Mouse (Mus musculus): ENCODE measurements around the gene Fbxo41. TPM values are rescaled to one million over a fixed set of nuclear protein-coding genes. Genes with fewer than 3 reads are reported as not detected.

Fbxo41 gene
- not detected for total RNA-seq (2023)

DNA sequence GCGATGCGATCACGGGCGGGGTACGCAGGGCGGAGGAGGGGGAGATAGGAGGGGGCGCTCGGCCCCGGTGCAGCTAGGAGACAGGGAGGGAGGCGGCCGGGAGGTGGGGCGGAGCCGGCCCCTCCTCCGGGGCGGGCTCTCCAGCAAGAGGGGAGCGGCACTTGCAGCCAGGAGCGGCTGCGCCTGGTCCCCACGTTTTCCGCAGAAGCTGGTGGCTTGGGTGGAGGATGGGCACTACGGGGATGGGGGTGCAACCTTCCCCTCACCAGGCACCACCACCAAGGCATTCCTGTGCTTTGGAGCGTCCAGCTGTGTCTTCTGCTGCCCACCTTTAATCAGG, at the start of gene Fbxo41:
Gene Fbxo41 (minus strand): TSS at position 84 of the 340 bp plus-strand sequence.

DNA sequence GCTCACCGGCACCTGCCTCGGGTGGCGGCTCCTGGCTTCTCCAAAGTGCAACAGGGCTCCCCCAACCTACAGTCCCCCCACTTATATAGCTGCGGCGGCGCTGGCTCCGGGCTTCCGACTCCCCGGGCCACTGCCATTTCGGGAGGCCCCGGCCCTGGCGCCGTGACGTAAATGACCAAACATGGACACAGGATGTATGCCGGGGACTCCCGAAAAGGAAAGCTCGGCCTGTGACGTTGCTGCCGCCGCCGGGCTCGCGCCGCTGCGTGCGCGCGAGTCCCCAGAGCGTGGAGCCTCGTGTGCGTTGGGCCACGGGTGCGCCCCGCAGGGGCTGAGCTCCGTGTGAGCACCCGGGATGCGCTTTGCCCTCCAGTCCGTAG, 10.7 kb upstream of the Fbxo41 start, which contains the start of gene Egr4:
Gene Egr4 (minus strand): TSS at position 59 of the 380 bp plus-strand sequence.

DNA sequence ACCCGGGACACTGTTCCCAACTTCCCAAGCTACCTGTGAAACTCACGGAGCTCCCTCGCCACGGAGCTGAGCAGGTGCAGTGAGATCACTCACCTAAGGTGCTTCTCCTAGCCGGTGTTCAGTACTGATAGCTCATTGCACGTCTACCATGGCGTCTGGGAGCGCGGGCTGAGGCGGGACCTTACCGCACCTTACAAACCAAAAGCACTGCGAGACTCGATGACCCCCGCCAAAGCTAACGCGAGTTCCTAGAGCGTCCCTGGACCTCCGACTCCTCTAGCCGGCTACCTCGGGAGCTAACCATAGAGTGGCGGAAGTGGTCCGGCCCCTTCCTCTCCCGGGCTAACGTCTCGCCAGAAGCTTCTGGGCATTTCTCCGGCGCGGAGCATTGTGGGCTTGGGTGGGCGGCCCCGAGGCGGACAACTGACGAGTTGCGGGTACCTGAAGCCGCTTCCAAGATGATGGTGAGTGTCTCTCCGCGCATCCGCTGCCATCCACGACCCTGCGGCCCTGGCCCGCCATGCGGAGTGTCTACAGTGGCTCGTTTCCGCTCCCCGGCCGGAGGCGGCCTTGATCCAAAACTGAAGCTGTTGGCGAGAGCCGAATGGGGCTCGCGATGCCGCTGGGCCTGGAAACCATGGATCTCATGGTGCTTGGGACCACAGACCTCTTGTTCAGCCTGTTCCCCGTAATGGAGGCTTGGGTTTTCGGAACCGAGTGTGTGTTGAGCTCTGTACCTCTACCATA, 51.0 kb downstream of the Fbxo41 start, which contains the start of gene Pradc1:
Gene Pradc1 (minus strand): TSS at position 307 of the 747 bp plus-strand sequence.

DNA sequence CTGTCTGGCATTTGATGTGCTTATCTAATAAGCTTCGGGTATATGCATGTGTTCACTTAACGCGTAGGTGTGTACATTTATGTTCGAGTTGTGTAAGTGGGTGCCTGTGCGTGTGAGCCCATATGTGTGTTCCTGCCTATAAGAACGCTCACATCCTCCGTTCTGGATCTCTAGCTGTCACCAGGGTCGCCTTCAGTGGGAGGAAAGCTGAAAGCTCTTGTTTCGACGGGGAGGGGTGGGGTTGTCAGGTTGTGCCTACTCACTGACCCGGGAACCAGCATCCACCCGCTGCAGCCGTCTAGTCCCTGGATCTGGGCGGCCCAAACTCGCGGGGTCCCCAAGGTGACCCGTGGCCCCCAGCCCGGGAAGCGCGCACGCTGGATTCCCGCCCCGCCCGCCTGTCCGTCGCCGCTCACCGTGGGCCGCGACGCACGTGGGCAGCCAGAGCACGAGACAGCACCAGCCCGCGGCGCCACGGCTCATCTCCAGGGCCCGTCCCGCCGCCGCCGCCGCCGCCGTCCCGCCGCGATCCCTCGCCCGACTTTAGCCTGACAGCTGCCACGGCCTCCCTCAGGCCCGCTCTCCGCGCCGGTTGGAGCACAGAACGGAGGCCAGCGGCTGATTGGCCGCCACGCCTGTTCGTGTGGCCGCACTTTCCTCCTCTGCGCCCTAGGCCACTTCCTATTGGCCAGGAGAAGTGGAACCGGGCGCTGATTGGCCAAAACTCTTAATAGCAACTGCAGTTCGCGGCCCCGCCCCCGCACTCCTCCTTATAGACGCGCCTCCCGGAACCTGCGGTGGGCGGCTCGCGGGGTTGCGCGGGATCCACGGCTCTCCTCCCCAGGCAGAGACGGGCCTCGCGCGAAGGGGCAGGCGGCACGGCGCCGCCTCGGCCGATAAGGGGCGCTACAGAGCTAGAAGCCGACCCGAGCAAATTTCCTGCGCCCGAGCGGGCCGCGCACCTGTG, 51.8 kb downstream of the Fbxo41 start, which contains the start of gene Cct7:
Gene Cct7 (plus strand): TSS at position 818 of the 967 bp plus-strand sequence.

DNA sequence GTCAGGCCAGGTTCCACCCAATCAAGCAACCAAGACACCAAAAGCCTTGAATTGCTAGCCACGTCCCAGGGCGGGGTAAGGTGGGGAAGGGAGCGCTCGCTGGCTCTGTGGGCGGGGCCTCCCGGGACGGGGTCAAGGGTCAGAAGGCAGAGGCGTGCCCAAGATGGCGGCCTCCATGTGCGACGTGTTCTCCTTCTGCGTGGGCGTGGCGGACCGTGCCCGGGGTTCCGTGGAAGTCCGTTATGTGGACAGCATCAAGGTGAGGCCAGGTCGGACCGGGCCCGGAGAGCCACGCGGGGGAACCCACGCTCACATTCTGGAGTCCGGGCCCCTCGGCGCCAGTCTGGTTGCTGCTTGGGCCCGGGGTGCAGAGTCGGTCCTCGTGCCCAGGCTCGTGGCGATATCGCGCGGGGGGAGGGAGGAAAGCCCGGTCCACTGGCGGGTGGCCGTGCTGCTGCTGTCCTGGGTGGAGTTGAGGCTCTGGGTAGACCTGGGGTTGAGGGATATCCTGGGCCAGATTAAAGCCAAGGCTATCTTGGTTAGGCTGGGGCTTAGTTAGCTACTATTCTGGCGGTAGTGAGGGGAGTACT, 70.9 kb downstream of the Fbxo41 start, which contains the start of gene Smyd5:
Gene Smyd5 (plus strand): TSS at position 148 of the 590 bp plus-strand sequence.

DNA sequence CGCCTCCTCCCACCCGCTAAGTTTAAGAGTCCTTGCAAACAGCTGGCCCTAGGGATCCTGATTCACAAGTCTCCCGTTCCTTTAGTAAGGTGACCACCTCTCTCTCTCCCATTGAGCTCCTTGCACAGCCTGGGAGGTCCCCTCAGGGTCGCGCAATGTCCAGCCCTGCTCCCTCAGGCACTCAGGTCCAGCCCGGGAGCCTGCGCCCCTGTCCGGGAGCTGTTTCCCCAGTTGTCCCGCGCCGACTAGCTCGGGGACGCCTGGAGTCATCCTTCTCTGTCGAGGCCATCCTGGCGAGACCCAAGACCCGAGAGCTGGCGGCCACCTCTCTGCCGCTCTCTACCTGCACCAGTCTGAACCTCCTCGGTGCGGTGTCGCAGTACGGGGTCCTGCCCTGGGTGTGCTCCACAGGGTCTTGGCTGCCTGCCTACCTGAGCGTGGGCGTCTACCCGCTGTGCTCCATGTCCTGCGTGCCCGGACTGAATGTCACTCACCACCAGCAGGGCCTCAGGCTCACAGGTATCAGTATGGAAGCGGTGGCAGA, 78.9 kb downstream of the Fbxo41 start, which contains the start of gene Noto:
Gene Noto (plus strand): TSS at position 51 of the 544 bp plus-strand sequence.

Other genes with a start within 250 kb of the Fbxo41 start
- gene Sfxn5, start 169.6 kb downstream of the Fbxo41 start, total RNA-seq (2023): 10 to 100 TPM; 10.8 to 12.4 TPM
- gene Rab11fip5, start 128.4 kb downstream of the Fbxo41 start, total RNA-seq (2023): 10 to 100 TPM; 19.4 to 21.2 TPM
- gene Noto, start 79.1 kb downstream of the Fbxo41 start, total RNA-seq (2023): not detected
- 10 to 100 TPM; 19.6 to 22.5 TPM for gene Smyd5, start 71.0 kb downstream of the Fbxo41 start, total RNA-seq (2023)
- 100 to 1,000 TPM in 1 of 2 experiments, 10 to 100 TPM in 1; 98.0 to 105 TPM for gene Cct7, start 51.5 kb downstream of the Fbxo41 start, total RNA-seq (2023)
- 1 to 10 TPM; 8.2 to 9.5 TPM for gene Pradc1, start 51.0 kb downstream of the Fbxo41 start, total RNA-seq (2023)
- gene Egr4, start 10.6 kb upstream of the Fbxo41 start, total RNA-seq (2023): not detected
- gene Alms1, start 84.5 kb upstream of the Fbxo41 start, total RNA-seq (2023): 1 to 10 TPM; 3.2 to 4.6 TPM
- gene Nat8f7, start 210.2 kb upstream of the Fbxo41 start, total RNA-seq (2023): not detected